Mouse (Mus musculus) ovary, postnatal 36 days (tissue): Measurements from ENCODE around the gene Nup43.

Source experiments
- DNase-seq: peaks from one replicate; pipeline ENCODE4 v3.0.0; 2022; ENCODE audit warnings: low spot score, mixed read lengths

Gene Nup43

DNA sequence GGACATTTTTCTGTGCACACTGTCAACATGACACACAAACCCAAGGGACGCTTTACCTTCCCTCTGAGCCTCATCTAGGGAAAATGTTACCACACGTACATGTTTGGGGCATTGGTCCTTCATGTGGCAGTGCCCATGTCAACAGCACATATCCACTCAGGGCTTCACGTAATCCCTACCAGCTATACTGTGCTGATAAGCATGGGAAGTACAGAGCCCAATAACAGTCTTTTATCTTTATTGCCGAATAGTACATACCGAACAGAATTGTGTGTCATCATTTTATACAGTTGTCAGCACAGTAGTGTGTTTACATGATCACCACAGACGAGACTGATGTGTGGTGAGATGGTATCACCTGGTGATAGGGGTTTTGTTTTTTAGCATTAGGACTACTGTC is 19.6 kb downstream of the Nup43 start:
- DNase-seq: no peak

DNA sequence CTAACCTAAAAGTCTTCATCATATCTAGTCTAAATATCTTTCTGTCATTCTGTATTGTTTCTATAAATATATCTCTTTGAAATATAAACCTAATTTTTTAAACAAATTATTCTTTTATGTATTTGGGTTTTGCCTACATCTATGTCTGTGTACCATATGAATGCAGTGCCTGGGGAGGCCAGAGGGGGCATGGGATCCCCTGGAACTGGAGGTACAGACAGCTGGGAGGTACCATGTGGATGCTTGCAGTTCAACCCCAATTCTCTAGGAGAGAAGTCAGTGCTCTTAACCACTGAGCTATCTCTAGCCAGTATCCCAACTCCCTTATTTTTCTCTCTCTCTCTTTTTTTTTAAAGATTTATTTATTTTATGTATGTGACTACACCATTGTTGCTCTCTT is 28.0 kb downstream of the Nup43 start:
- DNase-seq: no peak

DNA sequence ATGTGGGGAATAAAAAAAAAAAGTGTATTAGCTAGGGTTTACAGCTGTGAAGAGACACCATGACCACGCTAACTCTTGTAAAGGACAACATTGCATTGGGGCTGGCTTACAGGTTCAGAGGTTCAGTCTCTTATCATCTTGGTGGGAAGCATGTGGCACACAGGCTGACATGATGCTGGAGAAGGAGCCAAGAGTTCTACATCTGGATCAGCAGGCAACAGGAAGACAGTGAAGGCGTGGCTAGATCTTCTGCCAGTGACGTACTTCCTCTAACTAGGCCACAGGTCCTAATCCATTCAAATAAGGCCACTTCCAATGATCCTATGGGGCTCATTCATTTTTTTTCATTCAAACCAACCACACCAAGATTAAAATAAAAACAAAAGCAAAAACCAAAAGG is 32.8 kb downstream of the Nup43 start:
- DNase-seq: no peak

DNA sequence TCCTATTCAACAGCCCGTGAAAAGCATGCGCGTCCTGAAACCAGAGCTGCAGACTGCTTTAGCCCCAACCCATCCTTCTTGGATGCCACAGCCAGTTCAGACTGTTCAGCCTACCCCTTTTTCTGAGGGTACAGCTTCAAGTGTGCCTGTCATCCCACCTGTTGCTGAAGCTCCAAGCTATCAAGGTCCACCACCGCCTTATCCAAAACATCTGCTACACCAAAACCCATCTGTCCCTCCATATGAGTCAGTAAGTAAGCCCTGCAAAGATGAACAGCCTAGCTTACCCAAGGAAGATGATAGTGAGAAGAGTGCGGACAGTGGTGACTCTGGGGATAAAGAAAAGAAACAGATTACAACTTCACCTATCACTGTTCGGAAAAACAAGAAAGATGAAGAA is 35.3 kb downstream of the Nup43 start:
- DNase-seq: no peak

DNA sequence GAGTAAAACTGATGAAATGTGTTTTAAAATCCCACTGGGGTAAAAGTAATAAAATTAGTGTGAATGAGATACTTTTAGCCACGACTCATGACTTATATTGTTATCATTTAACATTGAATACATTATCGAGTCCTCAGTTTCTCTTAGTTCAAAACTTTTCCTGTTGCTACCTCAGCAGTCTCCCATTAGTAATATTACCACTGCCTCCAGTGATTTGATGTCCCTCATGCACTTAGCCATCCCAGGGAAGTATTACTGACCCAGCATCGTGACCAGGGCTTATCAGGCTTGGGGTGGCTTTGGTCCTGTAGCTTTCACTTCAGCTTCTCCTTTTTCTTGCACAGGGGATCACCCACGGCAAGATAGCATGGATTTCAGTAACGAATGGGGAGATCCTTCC is 42.8 kb downstream of the Nup43 start:
- DNase-seq: no peak

DNA sequence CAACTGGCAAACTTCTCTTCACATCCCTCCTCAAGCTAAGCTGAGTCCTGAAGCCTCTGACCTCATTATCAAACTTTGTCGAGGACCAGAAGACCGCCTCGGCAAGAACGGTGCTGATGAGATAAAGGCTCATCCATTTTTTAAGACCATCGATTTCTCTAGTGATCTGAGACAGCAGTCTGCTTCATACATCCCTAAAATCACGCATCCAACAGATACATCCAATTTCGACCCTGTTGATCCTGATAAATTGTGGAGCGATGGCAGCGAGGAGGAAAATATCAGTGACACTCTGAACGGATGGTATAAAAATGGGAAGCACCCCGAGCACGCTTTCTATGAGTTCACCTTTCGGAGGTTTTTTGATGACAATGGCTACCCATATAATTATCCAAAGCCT is 45.2 kb downstream of the Nup43 start:
- DNase-seq: no peak

DNA sequence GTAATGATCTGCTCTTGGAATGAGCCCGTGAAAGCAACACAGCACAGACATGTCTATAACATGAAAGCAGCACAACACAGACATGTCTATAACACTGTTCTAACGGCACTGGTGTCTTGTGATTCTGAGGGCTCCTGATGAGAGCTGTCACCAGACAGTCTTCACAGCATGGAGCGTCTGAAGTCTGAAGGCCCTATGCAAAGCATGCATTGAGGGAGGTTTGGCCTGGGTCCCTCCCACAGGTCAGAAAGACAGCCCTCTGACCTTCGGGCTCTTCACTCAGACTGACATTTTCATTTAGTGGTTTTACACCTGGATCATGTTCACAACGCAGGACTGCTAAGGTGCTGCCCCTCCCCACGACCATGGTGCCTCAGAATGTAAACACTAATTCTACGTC is 47.8 kb downstream of the Nup43 start:
- no peak for DNase-seq

DNA sequence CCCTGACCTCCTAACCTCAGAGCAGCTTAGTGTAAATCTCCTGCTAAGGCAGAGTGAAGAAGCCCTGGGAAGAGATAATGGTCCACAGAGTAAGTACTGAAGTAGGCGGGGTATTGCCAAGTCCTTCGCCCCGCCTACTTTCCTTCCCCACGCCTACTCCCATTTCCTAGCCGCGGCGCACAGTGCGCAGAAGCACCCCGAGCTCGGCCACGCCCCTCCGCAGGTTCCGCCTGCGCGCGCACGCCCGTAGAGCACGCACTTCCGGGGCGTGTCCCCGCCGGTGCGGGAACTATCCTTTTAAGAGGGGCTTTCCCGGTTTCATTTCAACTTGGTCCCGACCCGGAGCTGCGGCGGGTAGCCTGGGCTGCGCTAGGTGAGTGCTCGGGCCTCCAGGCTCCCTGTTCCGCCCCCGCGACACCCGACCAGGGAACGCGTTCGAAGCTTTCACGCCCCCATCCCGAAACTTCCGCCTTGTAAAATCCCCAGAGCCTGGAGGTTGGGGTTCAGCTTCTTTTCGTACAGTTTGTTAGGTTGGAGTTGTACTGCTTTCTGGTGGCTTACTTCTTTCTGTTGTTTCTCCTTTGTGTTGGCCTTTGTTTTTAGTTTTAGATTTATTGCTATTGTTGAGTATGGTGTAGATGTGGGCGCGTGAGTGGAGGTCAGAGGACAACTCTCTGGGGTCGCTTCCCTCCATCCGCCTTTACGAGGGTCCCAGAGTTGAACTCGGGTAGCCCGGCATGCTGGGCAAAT is 58.6 kb downstream of the Nup43 start, which contains the start of gene Katna1:
TSS of gene Katna1 (plus strand) at position 250 of the 750 bp plus-strand sequence.
- DNase-seq: peak; percentile 92

DNA sequence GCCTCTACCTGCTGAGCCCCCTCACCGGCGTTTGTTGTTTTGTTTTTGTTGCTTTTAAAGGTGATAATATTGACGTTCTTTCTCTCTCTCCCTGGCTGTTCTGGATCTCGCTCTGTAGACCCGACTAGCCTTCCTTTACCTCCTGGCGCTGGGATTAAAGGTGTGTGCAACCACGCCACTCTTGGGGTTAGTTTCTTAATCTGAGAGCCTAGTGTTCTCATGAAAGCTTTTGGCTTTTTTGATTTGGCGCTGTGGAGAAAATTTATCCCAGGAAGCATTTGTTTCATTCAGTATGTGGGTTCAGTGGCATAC is 59.2 kb downstream of the Nup43 start:
- DNase-seq: no peak

DNA sequence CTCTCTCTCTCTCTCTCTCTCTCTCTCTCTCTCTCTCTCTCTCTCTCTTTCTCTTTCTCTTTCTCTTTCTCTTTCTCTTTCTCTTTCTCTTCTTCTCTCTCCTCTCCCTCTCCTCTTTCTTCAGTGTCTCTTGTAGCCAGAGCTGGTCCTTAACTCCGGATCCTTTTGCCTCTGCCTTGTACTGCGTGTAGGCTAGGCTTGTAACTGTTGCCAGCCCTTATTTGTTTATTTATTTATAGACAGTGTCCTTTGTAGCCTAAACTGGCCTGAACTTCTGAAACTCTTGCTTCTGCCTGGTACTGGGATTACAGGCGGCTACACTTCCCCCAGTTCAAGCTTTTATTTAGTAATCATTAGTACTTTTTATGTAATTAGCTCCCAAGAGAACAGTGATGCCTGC is 59.7 kb downstream of the Nup43 start:
- no peak for DNase-seq
